Mouse (Mus musculus): ENCODE results near the gene Mtmr12.

GRCm38 (mm10) chr15:12227355-12227754 lies 22.5 kb downstream of the Mtmr12 start:
- TF ChIP-seq CTCF (conservative IDR thresholded peaks at IDR 0.05; ENCODE audit: low read length) = no peak
- TF ChIP-seq POU5F1 (IDR thresholded peaks at IDR 0.05; ENCODE audit: borderline replicate concordance, low read length) = no peak
- TF ChIP-seq NANOG (IDR thresholded peaks at IDR 0.05; ENCODE audit: borderline replicate concordance, low read length) = no peak

Measured in E14TG2a.4 (cell line).